Mouse (Mus musculus): ENCODE measurements around the gene Kptn. TPM values are rescaled to one million over a fixed set of nuclear protein-coding genes. Genes with fewer than 3 reads are reported as not detected.

Kptn gene
- total RNA-seq, 2 experiments from 2014 or later: 36.0 to 42.7 TPM

GRCm38 (mm10) chr7:16111284-16112090, 8.2 kb upstream of the Kptn start:
- intact Hi-C loops (cut with DNase I): no loop called here
- peak in 1 of 2 experiments; percentile 72 for DNase-seq (ENCODE audit: low spot score in 2 of 2)

- DNase-seq (ENCODE audit: low spot score in 2 of 2): peak in 1 of 2 experiments; percentile 69
- intact Hi-C loops (cut with DNase I): no loop called here
Measured at GRCm38 (mm10) chr7:16116418-16116817, 3.3 kb upstream of the Kptn start.

- no peak for DNase-seq (ENCODE audit: low spot score in 2 of 2)
- intact Hi-C loops (cut with DNase I): no loop called here
Measured at GRCm38 (mm10) chr7:16117100-16117499, 2.6 kb upstream of the Kptn start.

- intact Hi-C loops (cut with DNase I): no loop called here
- no peak for DNase-seq (ENCODE audit: low spot score in 2 of 2)
Measured at GRCm38 (mm10) chr7:16120262-16120600, 536 bp downstream of the Kptn start.

- intact Hi-C loops (cut with DNase I): no loop called here
- DNase-seq (ENCODE audit: low spot score in 2 of 2): no peak
Measured at GRCm38 (mm10) chr7:16125829-16126228, 6.1 kb downstream of the Kptn start.

GRCm38 (mm10) chr7:16128344-16128743, 8.6 kb downstream of the Kptn start:
- intact Hi-C loops (cut with DNase I): no loop called here
- DNase-seq (ENCODE audit: low spot score in 2 of 2): peak in 1 of 2 experiments; percentile 40

- intact Hi-C loops (cut with DNase I): no loop called here
Measured at GRCm38 (mm10) chr7:16128899-16129298, 9.2 kb downstream of the Kptn start.

GRCm38 (mm10) chr7:16129421-16129845, 9.7 kb downstream of the Kptn start, which contains the start of gene Slc8a2:
Gene Slc8a2 (plus strand): TSS chr7:16129826.
- DNase-seq (ENCODE audit: low spot score in 2 of 2): peak; percentile 89 to 95
- intact Hi-C loops (cut with DNase I): no loop called here

More at GRCm38 (mm10) chr7:16128899-16129298, 9.2 kb downstream of the Kptn start:
- DNase-seq (ENCODE audit: low spot score in 2 of 2): no peak

GRCm38 (mm10) chr7:16129846-16130691, 10.4 kb downstream of the Kptn start:
- intact Hi-C loops (cut with DNase I): loop anchor here (1.0 to 2.0 kb wide), 2 partner anchors 19 to 27 kb away; no protein-coding TSS in a partner anchor
- peak; percentile 61 to 66 for DNase-seq (ENCODE audit: low spot score in 2 of 2)

GRCm38 (mm10) chr7:16130956-16131634, 11.4 kb downstream of the Kptn start:
- DNase-seq (ENCODE audit: low spot score in 2 of 2): peak in 1 of 2 experiments; percentile 75
- intact Hi-C loops (cut with DNase I): loop anchor here (1.0 to 2.0 kb wide), 2 partner anchors 18 to 28 kb away; no protein-coding TSS in a partner anchor

- DNase-seq (ENCODE audit: low spot score in 2 of 2): peak in 1 of 2 experiments; percentile 72
- intact Hi-C loops (cut with DNase I): no loop called here
Measured at GRCm38 (mm10) chr7:16132161-16132581, 12.5 kb downstream of the Kptn start.

- intact Hi-C loops (cut with DNase I): no loop called here
- DNase-seq (ENCODE audit: low spot score in 2 of 2): no peak
Measured at GRCm38 (mm10) chr7:16132926-16133325, 13.2 kb downstream of the Kptn start.

- DNase-seq (ENCODE audit: low spot score in 2 of 2): no peak
- intact Hi-C loops (cut with DNase I): no loop called here
Measured at GRCm38 (mm10) chr7:16133691-16134090, 14.0 kb downstream of the Kptn start.

GRCm38 (mm10) chr7:16134951-16135392, 15.3 kb downstream of the Kptn start:
- intact Hi-C loops (cut with DNase I): no loop called here
- DNase-seq (ENCODE audit: low spot score in 2 of 2): peak in 1 of 2 experiments; percentile 67

GRCm38 (mm10) chr7:16146489-16147410, 27.1 kb downstream of the Kptn start:
- DNase-seq (ENCODE audit: low spot score in 2 of 2): peak in 1 of 2 experiments; percentile 83
- intact Hi-C loops (cut with DNase I): no loop called here

- DNase-seq (ENCODE audit: low spot score in 2 of 2): no peak
- intact Hi-C loops (cut with DNase I): no loop called here
Measured at GRCm38 (mm10) chr7:16147643-16148042, 27.9 kb downstream of the Kptn start.

GRCm38 (mm10) chr7:16149241-16149640, 29.5 kb downstream of the Kptn start:
- intact Hi-C loops (cut with DNase I): loop anchor here (1.0 kb wide), 2 partner anchors 19 to 46 kb away; no protein-coding TSS in a partner anchor
- DNase-seq (ENCODE audit: low spot score in 2 of 2): peak; percentile 86 to 98
